ENCODE assay signal across 8 mouse cellular contexts in genomic region chr7:109671581-109672471, GRCm38 (mm10). TPM values are rescaled to one million over a fixed set of nuclear protein-coding genes. Genes with fewer than 3 reads are reported as not detected.
DNase-seq lines count a peak whose midpoint lies in the region; ATAC-seq and TF ChIP-seq lines count a peak whose summit lies in the region.

No protein-coding gene starts in this region.

- TF ChIP-seq EP300 in ES-Bruce4 (IDR thresholded peaks at IDR 0.05; ENCODE audit: insufficient read depth, low read depth, low read length) = no peak

- peak; percentile 42 for DNase-seq in cerebellum, adult 11 months
- peak; percentile 88 to 89 for DNase-seq in heart, postnatal 10 days
- peak; percentile 85 to 91 for DNase-seq in kidney, postnatal 4 days
- DNase-seq in liver, embryonic 13.5 days = peak; percentile 38
- peak; percentile 78 for DNase-seq in testis, postnatal 14 days (ENCODE audit: low spot score)

- ATAC-seq in forebrain, embryonic 15.5 days (replicated peaks) = peak; percentile 94
- ATAC-seq in liver, embryonic 13.5 days (ENCODE audit: low read depth) = peak; percentile 87
- ATAC-seq in neural tube, embryonic 12.5 days (ENCODE audit: low FRiP score, low read depth) = peak; percentile 94

- H3K9ac ChIP-seq in ES-Bruce4 (ENCODE audit: low read depth, poor library complexity, severe bottlenecking) = peak overlapping the region; percentile 61
- peak overlapping the region; percentile 68 for H3K9ac ChIP-seq in forebrain, embryonic 15.5 days (replicated peaks)
- H3K9ac ChIP-seq in liver, embryonic 13.5 days = peak overlapping the region; percentile 78
- H3K9ac ChIP-seq in neural tube, embryonic 12.5 days = peak overlapping the region; percentile 70

- H3K27me3 ChIP-seq in ES-Bruce4 (ENCODE audit: control insufficient read depth, insufficient read depth, low read length, poor library complexity, severe bottlenecking) = no peaks in the 10 kb centered on the region; the same call in 1 of the 2 replicates
- H3K27me3 ChIP-seq in forebrain, embryonic 15.5 days = no peaks in the 10 kb centered on the region
- H3K27me3 ChIP-seq in liver, embryonic 13.5 days = peaks cover 14% of the 10 kb centered on the region; the same call in 1 of the 2 replicates
- no peaks in the 10 kb centered on the region for H3K27me3 ChIP-seq in neural tube, embryonic 12.5 days (replicated peaks)

- intact Hi-C loops in heart, postnatal 10 days (cut with DNase I) = loop anchor here (2.0 to 5.0 kb wide), 2 partner anchors 33 to 55 kb away; no protein-coding TSS in a partner anchor

- TF ChIP-seq CTCF in ES-Bruce4 (IDR thresholded peaks at IDR 0.05; ENCODE audit: low read depth, low read length) = no peak

- H3K4me3 ChIP-seq in ES-Bruce4 (ENCODE audit: low read depth, low read length) = peak overlapping the region; percentile 64
- H3K4me3 ChIP-seq in forebrain, embryonic 15.5 days = peak overlapping the region; percentile 55
- peak overlapping the region; percentile 65 for H3K4me3 ChIP-seq in liver, embryonic 13.5 days (replicated peaks)
- H3K4me3 ChIP-seq in neural tube, embryonic 12.5 days = peak overlapping the region; percentile 55

- no peak for TF ChIP-seq POLR2A in ES-Bruce4 (IDR thresholded peaks at IDR 0.05; ENCODE audit: insufficient read depth, low read length)

- 1% methylated on average over 39 of the region's 44 CpGs for WGBS in forebrain, embryonic 15.5 days
- 6% methylated on average over 33 of the region's 44 CpGs for WGBS in liver, embryonic 13.5 days (ENCODE audit: insufficient replicate concordance)
- WGBS in neural tube, embryonic 12.5 days = under 1% methylated on average over 43 of the region's 44 CpGs

- no peaks in the 10 kb centered on the region for H3K9me3 ChIP-seq in ES-Bruce4 (replicated peaks; ENCODE audit: control insufficient read depth, insufficient read depth, low read length, poor library complexity, severe bottlenecking)
- H3K9me3 ChIP-seq in forebrain, embryonic 15.5 days = no peaks in the 10 kb centered on the region
- no peaks in the 10 kb centered on the region for H3K9me3 ChIP-seq in liver, embryonic 13.5 days (replicated peaks)
- no peaks in the 10 kb centered on the region for H3K9me3 ChIP-seq in neural tube, embryonic 12.5 days

- no peaks in the 10 kb centered on the region for H3K4me1 ChIP-seq in ES-Bruce4 (ENCODE audit: control insufficient read depth, insufficient read depth, low read length)
- peaks cover 8% of the 10 kb centered on the region for H3K4me1 ChIP-seq in forebrain, embryonic 15.5 days
- peaks cover 29% of the 10 kb centered on the region for H3K4me1 ChIP-seq in liver, embryonic 13.5 days (replicated peaks)
- no peaks in the 10 kb centered on the region; the same call in 1 of the 2 replicates for H3K4me1 ChIP-seq in neural tube, embryonic 12.5 days

- no peak overlapping the region for H3K27ac ChIP-seq in ES-Bruce4 (ENCODE audit: insufficient read depth, low read length)
- H3K27ac ChIP-seq in forebrain, embryonic 15.5 days (replicated peaks) = peak overlapping the region; percentile 74
- H3K27ac ChIP-seq in liver, embryonic 13.5 days = peak overlapping the region; percentile 74
- H3K27ac ChIP-seq in neural tube, embryonic 12.5 days = peak overlapping the region; percentile 15; the same call in 1 of the 2 replicates

- H3K36me3 ChIP-seq in ES-Bruce4 (ENCODE audit: control insufficient read depth, insufficient read depth, low read length, poor library complexity, severe bottlenecking) = no peaks in the 10 kb centered on the region
- H3K36me3 ChIP-seq in forebrain, embryonic 15.5 days = no peaks in the 10 kb centered on the region
- no peaks in the 10 kb centered on the region for H3K36me3 ChIP-seq in liver, embryonic 13.5 days
- H3K36me3 ChIP-seq in neural tube, embryonic 12.5 days = no peaks in the 10 kb centered on the region

- peak overlapping the region; percentile 97 for H3K4me2 ChIP-seq in forebrain, embryonic 15.5 days (replicated peaks)
- H3K4me2 ChIP-seq in liver, embryonic 13.5 days = peak overlapping the region; percentile 82
- peak overlapping the region; percentile 81 for H3K4me2 ChIP-seq in neural tube, embryonic 12.5 days (replicated peaks)

RNA-seq across cellular contexts. Expression of gene St5, which starts 31.6 kb away (rescaled TPM):
- 36.7 and 42.2 TPM in 2 replicates for polyA plus RNA-seq in ES-Bruce4 (2011; ENCODE audit: insufficient read depth, insufficient read length, low read depth, missing spikeins)
- 11.4 and 13.1 TPM in 2 replicates for polyA plus RNA-seq in forebrain, embryonic 15.5 days (2015; fragmentation: Nextera tagmentation; extraction: Ambion mirVana)
- 10 to 100 TPM; 52.6 to 58.4 TPM for total RNA-seq in heart, postnatal 10 days (2021)
- polyA plus RNA-seq in liver, embryonic 13.5 days (2015; fragmentation: Nextera tagmentation; extraction: Ambion mirVana) = 16.5 and 20.3 TPM in 2 replicates
- polyA plus RNA-seq in neural tube, embryonic 12.5 days (2016; fragmentation: Nextera tagmentation; extraction: Ambion mirVana) = 44.1 and 51.0 TPM in 2 replicates

RNA-seq across cellular contexts. Expression of gene Akip1, which starts 31.7 kb away (rescaled TPM):
- polyA plus RNA-seq in ES-Bruce4 (2011; ENCODE audit: insufficient read depth, insufficient read length, low read depth, missing spikeins) = 21.5 and 25.1 TPM in 2 replicates
- polyA plus RNA-seq in forebrain, embryonic 15.5 days (2015; fragmentation: Nextera tagmentation; extraction: Ambion mirVana) = 18.1 and 18.9 TPM in 2 replicates
- 10 to 100 TPM; 18.1 to 18.8 TPM for total RNA-seq in heart, postnatal 10 days (2021)
- 51.9 and 53.3 TPM in 2 replicates for polyA plus RNA-seq in liver, embryonic 13.5 days (2015; fragmentation: Nextera tagmentation; extraction: Ambion mirVana)
- 16.1 and 17.6 TPM in 2 replicates for polyA plus RNA-seq in neural tube, embryonic 12.5 days (2016; fragmentation: Nextera tagmentation; extraction: Ambion mirVana)

RNA-seq across cellular contexts. Expression of gene BC051019, which starts 51.8 kb away (rescaled TPM):
- polyA plus RNA-seq in ES-Bruce4 (2011; ENCODE audit: insufficient read depth, insufficient read length, low read depth, missing spikeins) = not detected in 2 replicates
- 0.22 and 0.88 TPM in 2 replicates for polyA plus RNA-seq in forebrain, embryonic 15.5 days (2015; fragmentation: Nextera tagmentation; extraction: Ambion mirVana)
- total RNA-seq in heart, postnatal 10 days (2021) = not detected
- 0.07 and 0.08 TPM in 2 replicates for polyA plus RNA-seq in liver, embryonic 13.5 days (2015; fragmentation: Nextera tagmentation; extraction: Ambion mirVana)
- polyA plus RNA-seq in neural tube, embryonic 12.5 days (2016; fragmentation: Nextera tagmentation; extraction: Ambion mirVana) = not detected in 2 replicates

RNA-seq across cellular contexts. Expression of gene Ascl3, which starts 59.7 kb away (rescaled TPM):
- not detected in 2 replicates for polyA plus RNA-seq in ES-Bruce4 (2011; ENCODE audit: insufficient read depth, insufficient read length, low read depth, missing spikeins)
- polyA plus RNA-seq in forebrain, embryonic 15.5 days (2015; fragmentation: Nextera tagmentation; extraction: Ambion mirVana) = not detected in 2 replicates
- total RNA-seq in heart, postnatal 10 days (2021) = not detected
- not detected in 2 replicates for polyA plus RNA-seq in liver, embryonic 13.5 days (2015; fragmentation: Nextera tagmentation; extraction: Ambion mirVana)
- polyA plus RNA-seq in neural tube, embryonic 12.5 days (2016; fragmentation: Nextera tagmentation; extraction: Ambion mirVana) = 0.31 TPM in 1 of 2 replicates, not detected in the other

Comparison
In these comparisons a context has a peak if more than half of its experiments do, and no peak if none do; other contexts are left out.
1. DNase-seq: peak in every context shown above with its lines; median percentile 88 in heart, postnatal 10 days; 88 in kidney, postnatal 4 days; 78 in testis, postnatal 14 days; 42 in cerebellum, adult 11 months; 38 in liver, embryonic 13.5 days.